Mouse (Mus musculus) hindbrain, embryonic 12.5 days (tissue): ENCODE results near the gene Dnm1l. TPM values are rescaled to one million over a fixed set of nuclear protein-coding genes. Genes with fewer than 3 reads are reported as not detected.
"Not testable (repeated sequence)": the region's sequence is repeated elsewhere in the genome, so short reads cannot be mapped to it uniquely, and the experiment has no call there.

ENCODE experiments used
- ATAC-seq: fragments of 200-750 bp; cut with Nextera tagmentation; 2 replicates; pipeline ENCODE4 v1.8.0; 2017; ENCODE audit warnings: moderate TSS enrichment; ENCODE audit not compliant: low FRiP score
- H3K27ac ChIP-seq: fragments of 300-500 bp; sonication (generic); 2 replicates; pipeline ENCODE4 v1.5.1; 2016; ENCODE audit warnings: mild to moderate bottlenecking
- H3K27me3 ChIP-seq: fragments of 300-500 bp; sonication (generic); 2 replicates; pipeline ENCODE4 v1.6.1; 2016; ENCODE audit warnings: mild to moderate bottlenecking
- H3K36me3 ChIP-seq: fragments of 300-500 bp; sonication (generic); 2 replicates; pipeline ENCODE4 v1.6.1; 2016; ENCODE audit warnings: mild to moderate bottlenecking
- H3K4me1 ChIP-seq: fragments of 300-500 bp; sonication (generic); 2 replicates; pipeline ENCODE4 v1.6.1; 2016
- H3K4me2 ChIP-seq: fragments of 300-500 bp; sonication (generic); replicated peaks from 2 replicates; pipeline ENCODE4 v1.6.1; 2016; ENCODE audit warnings: mild to moderate bottlenecking
- H3K4me3 ChIP-seq: fragments of 300-500 bp; sonication (generic); 2 replicates; pipeline ENCODE4 v1.5.1; 2016; ENCODE audit warnings: mild to moderate bottlenecking
- H3K9ac ChIP-seq: fragments of 300-500 bp; sonication (generic); 2 replicates; pipeline ENCODE4 v1.6.1; 2016; ENCODE audit warnings: mild to moderate bottlenecking, moderate library complexity
- H3K9me3 ChIP-seq: fragments of 300-500 bp; sonication (generic); replicated peaks from 2 replicates; pipeline ENCODE4 v1.6.1; 2016; ENCODE audit warnings: mild to moderate bottlenecking
- WGBS: fragments of 180-500 bp; shearing (Covaris S2); methylation state at CpG from one replicate; pipeline ENCODE4 v1.1.7; 2016; 5-methylcytosine and 5-hydroxymethylcytosine counted together
- polyA plus RNA-seq: library from polyadenylated mRNA; unstranded; fragments of >200 nt; fragmentation: Nextera tagmentation; extraction: Ambion mirVana; gene quantifications from 2 replicates; pipeline ENCODE4 v1.2.1, GENCODE M21; 2016

The Dnm1l gene
- polyA plus RNA-seq: 82.7 and 84.3 TPM in 2 replicates

- peak; percentile 99 for ATAC-seq
- peak within 1 kb of the TSS; percentile 75 for H3K4me3 ChIP-seq
- H3K4me2 ChIP-seq: peak within 1 kb of the TSS; percentile 66
- H3K36me3 ChIP-seq: no peaks in the 10 kb centered on the region
- H3K9me3 ChIP-seq: no peaks in the 10 kb centered on the region
- H3K27ac ChIP-seq: peak within 1 kb of the TSS; percentile 91
- under 1% methylated on average over 55 of the region's 55 CpGs for whole genome bisulfite sequencing
- H3K27me3 ChIP-seq: no peaks in the 10 kb centered on the region
- peak within 1 kb of the TSS; percentile 87 for H3K9ac ChIP-seq
- peaks cover 6% of the 10 kb centered on the region for H3K4me1 ChIP-seq
These were observed at the start of gene Dnm1l for GRCm38 (mm10) chr16:16358481-16359100. Gene Dnm1l, minus strand, starts transcription at chr16:16358959.

- H3K4me2 ChIP-seq, ATAC-seq: not testable (repeated sequence)
- WGBS: 66% methylated on average over 9 of the region's 9 CpGs
These were observed 8.5 kb upstream of the Dnm1l start for GRCm38 (mm10) chr16:16367217-16367616.

DNA sequence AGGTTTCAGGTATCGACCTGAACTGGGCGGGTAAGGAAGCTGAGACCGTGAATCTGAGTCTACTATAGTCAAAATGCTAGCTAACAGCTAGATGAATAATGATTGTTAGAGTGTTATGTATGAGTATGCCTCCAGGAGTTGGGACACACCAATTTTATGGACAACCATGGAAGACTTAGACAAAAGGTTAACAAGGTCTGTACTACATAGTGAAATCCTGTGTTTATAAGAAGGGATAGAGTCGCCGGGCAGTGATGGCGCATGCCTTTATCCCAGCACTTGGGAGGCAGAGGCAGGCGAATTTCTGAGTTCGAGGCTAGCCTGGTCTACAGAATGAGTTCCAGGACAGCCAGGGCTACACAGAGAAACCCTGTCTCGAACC lies 333 bp upstream of the Dnm1l start:
- not testable (repeated sequence) for H3K27me3 ChIP-seq, H3K36me3 ChIP-seq, H3K9ac ChIP-seq, H3K27ac ChIP-seq, H3K4me1 ChIP-seq, ATAC-seq, H3K9me3 ChIP-seq
- peak overlapping the region; percentile 66 for H3K4me2 ChIP-seq
- H3K4me3 ChIP-seq: peak overlapping the region; percentile 75
- WGBS: 57% methylated on average over 9 of the region's 9 CpGs

More at GRCm38 (mm10) chr16:16367217-16367616, 8.5 kb upstream of the Dnm1l start:
- H3K4me3 ChIP-seq, H3K9ac ChIP-seq, H3K27ac ChIP-seq, H3K9me3 ChIP-seq, H3K36me3 ChIP-seq, H3K27me3 ChIP-seq, H3K4me1 ChIP-seq: not testable (repeated sequence)

- H3K27me3 ChIP-seq: no peaks in the 10 kb centered on the region
- peaks cover 6% of the 10 kb centered on the region for H3K4me1 ChIP-seq
- peak overlapping the region; percentile 87 for H3K9ac ChIP-seq
- peak overlapping the region; percentile 75 for H3K4me3 ChIP-seq
- H3K36me3 ChIP-seq: 0 out of 2 replicates have a peak, but pooled peaks cover 2% of the 10 kb centered on the region
- no peak overlapping the region; the same call in 1 of the 2 replicates for H3K27ac ChIP-seq
- H3K4me2 ChIP-seq: peak overlapping the region; percentile 66
- no peak for ATAC-seq
- WGBS: 8% methylated on average over 6 of the region's 6 CpGs
- peaks cover 3% of the 10 kb centered on the region; the same call in 1 of the 2 replicates for H3K9me3 ChIP-seq
These were observed 851 bp downstream of the Dnm1l start for GRCm38 (mm10) chr16:16357908-16358307.

DNA sequence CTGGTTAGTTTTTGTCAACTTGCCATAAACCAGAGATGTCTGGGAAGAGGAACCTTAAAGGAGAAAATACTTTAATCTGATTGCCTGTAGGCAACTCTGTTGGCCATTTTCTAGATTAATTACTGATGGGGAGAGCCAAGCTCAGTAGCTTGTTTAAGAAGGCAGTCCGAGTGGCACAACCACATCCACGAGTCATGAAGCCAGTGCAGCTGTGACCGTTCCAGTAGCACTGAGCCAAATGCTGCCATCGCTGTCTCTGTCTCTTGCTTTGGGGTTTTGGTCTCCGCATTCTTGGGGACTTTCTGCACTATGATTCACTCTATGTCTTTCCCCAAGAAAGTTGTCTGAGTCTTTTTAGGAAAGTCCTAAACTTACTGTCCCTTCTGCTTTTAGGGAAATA lies 12.3 kb downstream of the Dnm1l start:
- no peaks in the 10 kb centered on the region; the same call in 1 of the 2 replicates for H3K36me3 ChIP-seq
- WGBS: 93% methylated on average over 5 of the region's 5 CpGs
- no peak overlapping the region for H3K9ac ChIP-seq
- no peaks in the 10 kb centered on the region for H3K9me3 ChIP-seq
- H3K27ac ChIP-seq: no peak overlapping the region
- no peak overlapping the region for H3K4me3 ChIP-seq
- no peak for ATAC-seq
- H3K27me3 ChIP-seq: no peaks in the 10 kb centered on the region
- no peak overlapping the region for H3K4me2 ChIP-seq
- H3K4me1 ChIP-seq: no peaks in the 10 kb centered on the region

- no peak for ATAC-seq
- Histone ChIP-seq H3K27me3 (no peaks in the 10 kb centered on the region), H3K9me3 (no peaks in the 10 kb centered on the region), H3K36me3 (peaks cover 41% of the 10 kb centered on the region), H3K4me3 (no peak overlapping the region), H3K4me2 (no peak overlapping the region), H3K9ac (no peak overlapping the region), H3K4me1 (no peaks in the 10 kb centered on the region), H3K27ac (no peak overlapping the region)
- 82% methylated on average over 5 of the region's 5 CpGs for WGBS
These were observed 32.9 kb downstream of the Dnm1l start for GRCm38 (mm10) chr16:16325775-16326336.

GRCm38 (mm10) chr16:16311319-16311718 lies 47.4 kb downstream of the Dnm1l start:
- no peak overlapping the region for H3K27ac ChIP-seq
- no peak overlapping the region for H3K9ac ChIP-seq
- no peaks in the 10 kb centered on the region for H3K4me1 ChIP-seq
- peaks cover 56% of the 10 kb centered on the region for H3K36me3 ChIP-seq
- ATAC-seq: no peak
- no peak overlapping the region for H3K4me3 ChIP-seq
- H3K4me2 ChIP-seq: no peak overlapping the region
- no peaks in the 10 kb centered on the region for H3K9me3 ChIP-seq
- 87% methylated on average over 5 of the region's 5 CpGs for WGBS
- no peaks in the 10 kb centered on the region for H3K27me3 ChIP-seq

GRCm38 (mm10) chr16:16303888-16304287 lies 54.9 kb downstream of the Dnm1l start:
- Histone ChIP-seq H3K9me3 (no peaks in the 10 kb centered on the region), H3K27ac (no peak overlapping the region), H3K4me2 (peak overlapping the region; percentile 89), H3K4me3 (peak overlapping the region; percentile 85), H3K4me1 (peaks cover 8% of the 10 kb centered on the region), H3K36me3 (peaks cover 11% of the 10 kb centered on the region), H3K9ac (peak overlapping the region; percentile 78), H3K27me3 (no peaks in the 10 kb centered on the region)
- 22% methylated on average over 7 of the region's 7 CpGs for WGBS
- ATAC-seq: no peak

GRCm38 (mm10) chr16:16303138-16303827 lies 55.5 kb downstream of the Dnm1l start:
- Histone ChIP-seq H3K4me2 (peak overlapping the region; percentile 89), H3K9me3 (no peaks in the 10 kb centered on the region), H3K4me3 (peak overlapping the region; percentile 85), H3K27ac (peak overlapping the region; percentile 90), H3K27me3 (no peaks in the 10 kb centered on the region), H3K4me1 (peaks cover 8% of the 10 kb centered on the region), H3K9ac (peak overlapping the region; percentile 78), H3K36me3 (peaks cover 11% of the 10 kb centered on the region; the same call in 1 of the 2 replicates)
- ATAC-seq: peak; percentile 73
- under 1% methylated on average over 61 of the region's 61 CpGs for WGBS

- Histone ChIP-seq H3K9ac (peak within 1 kb of the TSS; percentile 78), H3K27me3 (no peaks in the 10 kb centered on the region), H3K4me1 (peaks cover 8% of the 10 kb centered on the region), H3K36me3 (peaks cover 11% of the 10 kb centered on the region; the same call in 1 of the 2 replicates), H3K27ac (peak within 1 kb of the TSS; percentile 90), H3K9me3 (no peaks in the 10 kb centered on the region), H3K4me3 (peak within 1 kb of the TSS; percentile 85), H3K4me2 (peak within 1 kb of the TSS; percentile 89)
- ATAC-seq: peak; percentile 99
- under 1% methylated on average over 50 of the region's 50 CpGs for WGBS
These were observed 56.2 kb downstream of the Dnm1l start, which contains the start of gene Yars2 for GRCm38 (mm10) chr16:16302369-16303137. Gene Yars2, plus strand, starts transcription at chr16:16302965.

DNA sequence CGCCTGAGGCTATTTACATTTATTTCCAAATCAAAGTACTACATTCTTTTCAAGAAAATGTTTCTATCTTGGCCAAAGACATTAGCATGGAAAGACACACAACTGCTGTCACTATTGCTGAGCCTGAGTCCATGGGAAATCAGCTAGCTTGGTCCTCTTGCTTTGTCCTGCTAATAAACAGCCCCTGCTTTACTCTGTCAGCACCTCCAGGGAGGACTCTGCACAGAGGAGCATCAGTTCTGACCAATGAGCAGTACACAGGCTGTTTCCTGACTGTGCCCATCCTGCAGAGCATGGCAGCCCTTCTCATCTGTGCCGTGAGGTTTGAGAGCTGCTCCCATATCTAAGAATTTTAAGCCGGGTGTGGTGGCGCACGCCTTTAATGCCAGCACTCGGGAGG lies 85.0 kb downstream of the Dnm1l start:
- ATAC-seq: no peak
- WGBS: 89% methylated on average over 6 of the region's 6 CpGs

DNA sequence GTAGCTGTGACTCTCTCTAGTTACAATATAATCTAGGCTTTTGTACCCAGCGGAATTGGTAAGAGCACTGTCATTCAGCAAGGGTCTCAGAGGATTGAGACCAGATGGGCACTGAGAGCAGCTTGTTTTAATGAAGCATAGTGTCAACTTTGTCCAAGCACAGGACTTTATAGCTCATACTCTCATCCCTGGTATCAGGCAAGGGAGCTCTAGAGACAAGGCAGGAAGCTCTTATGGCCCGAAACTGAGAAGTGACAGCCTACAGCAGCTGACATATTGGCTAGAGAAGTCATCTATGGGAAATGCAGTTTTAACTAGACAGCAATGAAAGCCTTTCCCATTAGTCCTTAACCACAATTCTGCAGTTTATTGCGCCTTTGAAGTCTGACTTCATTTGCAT lies 85.8 kb downstream of the Dnm1l start:
- WGBS: 36% methylated on average over 3 of the region's 3 CpGs
- ATAC-seq: no peak

More for the DNA sequence above, 85.0 kb downstream of the Dnm1l start:
- Histone ChIP-seq H3K4me1 (no peaks in the 10 kb centered on the region), H3K9ac (no peak overlapping the region), H3K4me2 (no peak overlapping the region), H3K4me3 (no peak overlapping the region), H3K36me3 (no peaks in the 10 kb centered on the region), H3K27me3 (no peaks in the 10 kb centered on the region), H3K27ac (no peak overlapping the region), H3K9me3 (no peaks in the 10 kb centered on the region)

More for the DNA sequence above, 85.8 kb downstream of the Dnm1l start:
- Histone ChIP-seq H3K9ac (no peak overlapping the region), H3K9me3 (no peaks in the 10 kb centered on the region), H3K4me1 (no peaks in the 10 kb centered on the region), H3K36me3 (no peaks in the 10 kb centered on the region), H3K27me3 (no peaks in the 10 kb centered on the region), H3K4me3 (no peak overlapping the region), H3K4me2 (no peak overlapping the region), H3K27ac (no peak overlapping the region)
